Mouse (Mus musculus) heart, embryonic 11.5 days (tissue): ENCODE data around the gene Actn1. TPM values are rescaled to one million over a fixed set of nuclear protein-coding genes. Genes with fewer than 3 reads are reported as not detected.
A peak's percentile ranks its signal among the peaks of the same experiment; 100 is the strongest.

Experiments
- ATAC-seq: fragments of 200-750 bp; cut with Nextera tagmentation; replicated peaks from 2 replicates; pipeline ENCODE4 v1.8.0; 2017; ENCODE audit warnings: moderate library complexity; ENCODE audit not compliant: insufficient number of reproducible peaks, low FRiP score, low TSS enrichment
- H3K27ac ChIP-seq: fragments of 300-500 bp; sonication (generic); 2 replicates; pipeline ENCODE4 v1.5.1; 2014; ENCODE audit warnings: mild to moderate bottlenecking, low read depth, low read length
- H3K27me3 ChIP-seq: fragments of 300-500 bp; sonication (generic); 2 replicates; pipeline ENCODE4 v1.6.1; 2014; ENCODE audit warnings: mild to moderate bottlenecking, low read length, mixed read lengths; ENCODE audit not compliant: control insufficient read depth, insufficient read depth
- H3K36me3 ChIP-seq: fragments of 300-500 bp; sonication (generic); 2 replicates; pipeline ENCODE4 v1.6.1; 2014; ENCODE audit warnings: mild to moderate bottlenecking, low read length, moderate library complexity, mixed read lengths; ENCODE audit not compliant: control insufficient read depth, insufficient read depth
- H3K4me1 ChIP-seq: fragments of 300-500 bp; sonication (generic); 2 replicates; pipeline ENCODE4 v1.6.1; 2014; ENCODE audit warnings: low read length; ENCODE audit not compliant: control insufficient read depth, insufficient read depth
- H3K4me2 ChIP-seq: fragments of 300-500 bp; sonication (generic); 2 replicates; pipeline ENCODE4 v1.6.1; 2014; ENCODE audit warnings: mild to moderate bottlenecking, moderate library complexity
- H3K4me3 ChIP-seq: fragments of 300-500 bp; sonication (generic); 2 replicates; pipeline ENCODE4 v1.5.1; 2014; ENCODE audit warnings: low read depth, low read length
- H3K9ac ChIP-seq: fragments of 300-500 bp; sonication (generic); 2 replicates; pipeline ENCODE4 v1.6.1; 2014; ENCODE audit warnings: mild to moderate bottlenecking, low read depth, low read length, moderate library complexity
- H3K9me3 ChIP-seq: fragments of 300-500 bp; sonication (generic); replicated peaks from 2 replicates; pipeline ENCODE4 v1.6.1; 2016; ENCODE audit warnings: low read length; ENCODE audit not compliant: control insufficient read depth
- WGBS: fragments of 180-500 bp; shearing (Covaris S2); extraction: QIAGEN DNeasy Blood & Tissue Kit; methylation state at CpG from one replicate; pipeline ENCODE4 v1.1.7; 2014; ENCODE audit not compliant: insufficient replicate concordance; 5-methylcytosine and 5-hydroxymethylcytosine counted together
- polyA plus RNA-seq: library from polyadenylated mRNA; unstranded; fragments of >200 nt; fragmentation: Nextera tagmentation; extraction: Ambion mirVana; gene quantifications from 2 replicates; pipeline ENCODE4 v1.2.1, GENCODE M21; 2014

Actn1 gene
- polyA plus RNA-seq, 1 experiment from 2014 or later = 53.2 TPM

DNA sequence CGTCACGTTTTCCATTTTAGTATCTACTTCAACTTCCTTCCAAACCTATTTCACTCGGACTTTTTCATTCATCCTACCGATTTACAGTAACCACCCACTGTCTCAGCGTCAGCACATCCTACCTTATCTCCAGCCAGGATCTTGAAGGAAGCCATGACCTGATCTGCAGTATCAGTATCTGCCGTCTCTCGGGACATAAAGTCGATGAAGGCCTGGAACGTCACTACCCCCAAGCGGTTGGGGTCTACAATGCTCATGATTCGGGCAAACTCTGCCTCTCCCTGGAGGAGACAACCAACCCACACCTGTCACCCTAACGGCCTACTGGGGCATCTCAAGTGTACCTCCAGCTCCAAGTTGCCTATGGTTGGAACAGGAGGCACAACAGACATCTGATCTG, 91.4 kb downstream of the Actn1 start:
- ATAC-seq = no peak
- H3K27ac ChIP-seq = no peak overlapping the region
- peak overlapping the region; percentile 53 for H3K4me2 ChIP-seq
- peaks cover 42% of the 10 kb centered on the region for H3K36me3 ChIP-seq
- 55% methylated on average over 12 of the region's 12 CpGs for WGBS
- H3K9me3 ChIP-seq = no peaks in the 10 kb centered on the region
- H3K9ac ChIP-seq = no peak overlapping the region; the same call in 1 of the 2 replicates
- H3K4me3 ChIP-seq = no peak overlapping the region
- H3K27me3 ChIP-seq = no peaks in the 10 kb centered on the region
- 0 out of 2 replicates have a peak, but pooled peaks cover 2% of the 10 kb centered on the region for H3K4me1 ChIP-seq

DNA sequence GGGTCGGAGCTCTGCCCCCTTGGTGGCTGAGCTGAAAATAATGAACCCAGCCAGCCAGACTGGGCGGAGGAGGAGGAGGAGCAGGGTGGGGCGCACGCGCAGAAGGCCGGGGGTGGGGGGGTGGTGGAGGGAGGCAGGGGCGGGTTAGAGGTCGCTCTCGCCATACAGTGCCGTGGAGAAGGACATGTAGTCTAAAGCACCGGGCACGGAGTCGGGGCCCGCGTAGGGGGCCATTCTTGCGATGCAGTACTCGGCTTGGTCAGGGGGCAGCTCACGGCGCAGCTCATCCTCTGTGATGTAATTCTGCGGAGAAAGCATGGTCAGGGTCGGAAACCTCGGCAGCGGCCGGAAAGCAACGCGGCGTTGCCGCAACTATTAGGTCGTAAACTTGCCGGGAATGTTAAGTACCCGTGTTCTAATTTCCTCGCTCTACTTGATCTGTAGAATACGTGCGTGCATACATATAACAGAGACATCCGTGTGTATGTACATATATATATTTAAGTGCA, 91.9 kb downstream of the Actn1 start:
- Histone ChIP-seq H3K4me2 (peak overlapping the region; percentile 53), H3K27ac (peak overlapping the region; percentile 84), H3K9ac (peak overlapping the region; percentile 67; the same call in 1 of the 2 replicates), H3K27me3 (no peaks in the 10 kb centered on the region), H3K9me3 (no peaks in the 10 kb centered on the region), H3K36me3 (peaks cover 40% of the 10 kb centered on the region), H3K4me3 (peak overlapping the region; percentile 57), H3K4me1 (0 out of 2 replicates have a peak, but pooled peaks cover 2% of the 10 kb centered on the region)
- 19% methylated on average over 35 of the region's 35 CpGs for WGBS
- ATAC-seq = peak; percentile 51; the same call in 1 of the 2 replicates

DNA sequence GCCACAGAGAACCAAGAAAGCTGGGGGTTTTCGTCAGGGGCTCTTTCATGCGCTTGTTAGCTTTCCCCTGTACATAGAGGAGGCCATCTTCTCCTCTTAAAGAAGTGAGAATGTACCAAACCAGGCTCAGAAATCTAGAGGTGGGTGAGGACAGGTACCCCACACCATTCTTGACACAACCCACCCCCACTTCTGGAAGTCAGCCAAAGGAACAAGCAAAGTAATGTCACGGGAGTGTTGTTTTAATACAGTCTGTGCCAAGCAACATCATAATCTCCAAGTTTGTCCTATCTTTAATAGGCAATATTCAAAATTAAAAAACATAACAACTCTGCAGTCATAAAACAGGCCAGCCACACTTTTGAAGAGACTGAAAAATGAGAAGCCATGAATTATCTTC, 92.8 kb downstream of the Actn1 start:
- ATAC-seq = no peak
- Histone ChIP-seq H3K27me3 (no peaks in the 10 kb centered on the region), H3K36me3 (peaks cover 30% of the 10 kb centered on the region), H3K9me3 (no peaks in the 10 kb centered on the region), H3K4me1 (0 out of 2 replicates have a peak, but pooled peaks cover 2% of the 10 kb centered on the region), H3K27ac (no peak overlapping the region), H3K4me2 (no peak overlapping the region), H3K9ac (no peak overlapping the region), H3K4me3 (no peak overlapping the region)
- 89% methylated on average over 3 of the region's 3 CpGs for WGBS

DNA sequence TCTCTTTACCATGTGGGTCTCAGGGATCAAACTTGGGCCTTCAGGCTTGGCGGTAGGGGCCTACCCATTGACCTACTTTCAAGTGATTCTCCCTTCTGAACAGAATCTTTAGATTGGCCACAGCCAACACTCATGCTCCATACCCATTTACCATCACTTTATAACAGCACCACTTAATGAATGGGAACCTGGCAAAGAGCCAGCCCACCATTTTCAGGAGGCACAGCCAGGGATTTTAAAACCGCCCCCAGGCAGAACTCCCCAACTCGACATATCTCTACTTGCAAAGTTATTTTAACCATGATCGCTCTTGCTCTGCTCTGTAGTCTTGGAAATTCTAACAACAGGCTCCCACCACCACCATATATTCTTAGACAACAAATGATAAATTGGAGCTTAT, 93.5 kb downstream of the Actn1 start:
- Histone ChIP-seq H3K27ac (no peak overlapping the region), H3K4me2 (no peak overlapping the region), H3K9ac (no peak overlapping the region), H3K36me3 (peaks cover 27% of the 10 kb centered on the region), H3K4me1 (0 out of 2 replicates have a peak, but pooled peaks cover 2% of the 10 kb centered on the region), H3K27me3 (no peaks in the 10 kb centered on the region), H3K4me3 (no peak overlapping the region), H3K9me3 (no peaks in the 10 kb centered on the region)
- no peak for ATAC-seq
- whole genome bisulfite sequencing = 92% methylated on average over 4 of the region's 4 CpGs

DNA sequence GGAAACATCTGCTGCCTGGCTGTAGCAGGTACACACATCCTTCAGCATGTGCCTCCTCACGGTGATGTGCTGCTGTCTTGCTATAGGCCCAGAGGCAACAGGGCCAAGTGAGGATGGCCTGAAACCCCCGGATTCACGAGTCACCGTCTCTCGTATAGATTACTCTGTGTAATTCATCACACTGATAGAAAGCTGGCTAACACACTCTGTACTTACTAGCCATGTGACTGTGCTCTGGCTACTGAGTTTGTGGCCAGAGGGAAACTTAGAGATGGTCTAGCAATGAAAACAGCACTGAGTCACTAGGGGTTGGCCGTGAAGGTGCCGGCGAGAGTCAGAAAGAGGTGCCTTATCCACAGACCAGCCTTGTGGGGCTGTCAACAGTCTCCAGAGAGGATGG, 95.6 kb downstream of the Actn1 start:
- Histone ChIP-seq H3K4me1 (0 out of 2 replicates have a peak, but pooled peaks cover 2% of the 10 kb centered on the region), H3K9ac (no peak overlapping the region), H3K27ac (no peak overlapping the region), H3K27me3 (no peaks in the 10 kb centered on the region), H3K9me3 (no peaks in the 10 kb centered on the region), H3K4me2 (no peak overlapping the region), H3K36me3 (peaks cover 10% of the 10 kb centered on the region), H3K4me3 (no peak overlapping the region)
- 87% methylated on average over 8 of the region's 8 CpGs for WGBS
- no peak for ATAC-seq

DNA sequence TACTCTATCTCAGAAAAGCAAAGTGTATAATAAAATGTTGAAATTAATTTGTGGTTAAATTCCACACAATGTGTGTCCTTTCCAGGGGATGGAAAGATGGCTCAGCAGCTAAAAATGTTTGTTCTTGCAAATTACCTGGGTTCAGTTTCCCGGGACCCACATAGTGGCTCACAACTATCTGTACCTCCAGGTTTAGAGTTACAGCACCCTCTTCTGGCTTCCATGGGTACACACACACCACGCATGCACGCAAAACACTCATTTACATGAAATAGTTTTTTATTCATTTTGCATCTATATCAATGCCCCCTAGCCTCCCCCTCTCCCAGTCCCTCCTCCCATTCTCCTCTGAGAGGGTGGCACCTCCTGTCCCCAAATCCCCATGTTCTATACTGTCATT, 97.7 kb downstream of the Actn1 start:
- peaks cover 10% of the 10 kb centered on the region for H3K36me3 ChIP-seq
- H3K4me1 ChIP-seq = no peaks in the 10 kb centered on the region
- H3K27ac ChIP-seq = no peak overlapping the region
- H3K4me3 ChIP-seq = no peak overlapping the region
- H3K9me3 ChIP-seq = no peaks in the 10 kb centered on the region
- ATAC-seq = no peak
- 83% methylated on average over 3 of the region's 3 CpGs for WGBS
- H3K9ac ChIP-seq = no peak overlapping the region
- no peak overlapping the region for H3K4me2 ChIP-seq
- H3K27me3 ChIP-seq = no peaks in the 10 kb centered on the region

DNA sequence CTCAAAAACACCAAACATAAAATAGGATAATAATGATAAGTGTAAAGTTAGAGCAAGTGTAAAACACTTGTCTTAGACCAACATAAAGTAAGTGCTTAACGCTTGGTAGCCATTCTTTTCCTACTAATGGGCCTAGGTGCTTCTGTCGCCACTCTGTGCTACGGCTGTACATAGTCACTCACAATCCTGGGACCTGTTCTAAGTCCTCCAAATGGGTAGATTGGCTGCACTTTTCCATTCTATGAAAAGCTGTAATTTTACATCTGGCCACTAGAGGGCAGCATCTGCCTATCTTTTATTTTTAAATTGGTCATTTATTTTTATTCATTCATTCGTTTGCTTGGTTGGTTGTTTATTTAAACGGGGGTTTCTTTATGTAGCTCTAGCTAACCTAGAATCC, 102.5 kb downstream of the Actn1 start:
- Histone ChIP-seq H3K9me3 (no peaks in the 10 kb centered on the region), H3K4me1 (no peaks in the 10 kb centered on the region), H3K4me2 (no peak overlapping the region; the same call in 1 of the 2 replicates), H3K27me3 (no peaks in the 10 kb centered on the region), H3K27ac (no peak overlapping the region), H3K9ac (no peak overlapping the region), H3K4me3 (no peak overlapping the region), H3K36me3 (no peaks in the 10 kb centered on the region)
- 11% methylated on average over 5 of the region's 5 CpGs for WGBS
- ATAC-seq = no peak

DNA sequence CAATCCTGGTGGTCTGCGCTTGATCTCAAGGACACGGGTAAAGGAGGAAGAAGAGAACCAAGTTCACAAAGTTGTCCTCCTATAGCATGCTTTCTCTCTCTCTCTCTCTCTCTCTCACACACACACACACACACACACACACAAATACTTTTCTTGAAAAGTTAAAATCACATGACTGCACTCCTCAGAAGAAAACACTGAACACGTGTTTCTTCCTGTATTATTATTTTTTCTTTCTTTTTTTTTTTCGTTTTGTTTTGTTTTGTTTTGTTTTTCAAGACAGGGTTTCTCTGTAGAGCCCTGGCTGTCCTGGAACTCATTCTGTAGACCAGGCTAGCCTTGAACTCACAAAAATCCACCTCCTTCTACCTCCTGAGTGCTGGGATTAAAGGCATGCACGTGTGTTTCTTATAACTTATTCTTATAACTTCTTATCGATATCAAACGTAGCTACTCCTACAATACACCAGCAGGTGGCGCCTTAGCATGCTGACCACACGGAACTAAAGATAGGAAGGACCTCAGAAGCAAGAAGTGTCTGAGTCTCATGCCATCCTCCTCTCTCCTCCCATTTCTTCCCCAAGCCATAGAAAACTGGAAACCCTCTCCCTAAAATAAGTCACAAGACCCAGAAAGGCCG, 106.4 kb downstream of the Actn1 start:
- H3K9ac ChIP-seq = no peak overlapping the region
- no peaks in the 10 kb centered on the region for H3K36me3 ChIP-seq
- no peak overlapping the region for H3K4me3 ChIP-seq
- H3K27ac ChIP-seq = no peak overlapping the region
- H3K4me1 ChIP-seq = no peaks in the 10 kb centered on the region
- H3K4me2 ChIP-seq = no peak overlapping the region
- no peaks in the 10 kb centered on the region for H3K9me3 ChIP-seq
- WGBS = 48% methylated on average over 10 of the region's 10 CpGs
- H3K27me3 ChIP-seq = no peaks in the 10 kb centered on the region
- no peak for ATAC-seq

DNA sequence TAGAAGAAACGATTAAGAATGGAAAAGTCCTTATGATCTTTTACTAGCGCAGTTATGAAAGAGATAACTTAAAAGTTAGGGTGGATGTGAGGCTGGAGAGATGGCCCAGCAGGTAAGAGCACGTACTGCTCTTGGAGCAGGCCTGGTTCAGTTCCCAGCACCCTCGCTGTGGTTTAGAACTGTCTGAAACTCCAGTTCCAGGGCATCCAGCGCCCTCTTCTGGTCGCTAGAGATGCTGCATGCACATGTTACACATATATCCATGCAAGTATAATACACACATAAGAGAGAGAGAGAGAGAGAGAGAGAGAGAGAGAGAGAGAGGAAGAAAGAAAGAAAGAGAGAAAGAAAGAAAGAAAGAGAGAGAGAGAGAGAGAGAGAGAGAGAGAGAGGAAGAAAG, 107.1 kb downstream of the Actn1 start:
- WGBS = 76% methylated on average over 6 of the region's 6 CpGs
- Histone ChIP-seq H3K4me1 (no peaks in the 10 kb centered on the region), H3K27me3 (no peaks in the 10 kb centered on the region), H3K27ac (no peak overlapping the region), H3K9me3 (no peaks in the 10 kb centered on the region), H3K4me3 (no peak overlapping the region), H3K4me2 (no peak overlapping the region), H3K36me3 (no peaks in the 10 kb centered on the region), H3K9ac (no peak overlapping the region)
- no peak for ATAC-seq
